Mouse (Mus musculus): ENCODE results near the gene Hdac1. TPM values are rescaled to one million over a fixed set of nuclear protein-coding genes. Genes with fewer than 3 reads are reported as not detected.

Gene Hdac1
- polyA plus RNA-seq (2017; shearing (Covaris generic)), result 100 to 1,000 TPM; 225 to 283 TPM

- ATAC-seq, result peak; percentile 87
These were observed at the start of gene Hdac1 for GRCm38 (mm10) chr4:129542592-129543141. TSS of gene Hdac1 (minus strand) at chr4:129542713.

GRCm38 (mm10) chr4:129588865-129589264 lies 46.4 kb upstream of the Hdac1 start:
- no peak for ATAC-seq

- no peak for ATAC-seq
These were observed 44.4 kb upstream of the Hdac1 start for GRCm38 (mm10) chr4:129586943-129587342.

GRCm38 (mm10) chr4:129585773-129586172 lies 43.3 kb upstream of the Hdac1 start:
- ATAC-seq, result no peak

GRCm38 (mm10) chr4:129584884-129585608 lies 42.5 kb upstream of the Hdac1 start:
- ATAC-seq, result peak; percentile 53

GRCm38 (mm10) chr4:129584370-129584769 lies 41.9 kb upstream of the Hdac1 start:
- ATAC-seq, result no peak

- ATAC-seq, result no peak
These were observed 39.7 kb upstream of the Hdac1 start for GRCm38 (mm10) chr4:129582251-129582650.

GRCm38 (mm10) chr4:129580347-129580746 lies 37.8 kb upstream of the Hdac1 start:
- peak; percentile 68 for ATAC-seq

- no peak for ATAC-seq
These were observed 36.0 kb upstream of the Hdac1 start, which contains the start of gene Fam167b for GRCm38 (mm10) chr4:129578466-129578865. TSS of gene Fam167b (minus strand) at chr4:129578549.

GRCm38 (mm10) chr4:129577688-129578087 lies 35.2 kb upstream of the Hdac1 start:
- no peak for ATAC-seq

- no peak for ATAC-seq
These were observed 34.5 kb upstream of the Hdac1 start for GRCm38 (mm10) chr4:129576863-129577491.

GRCm38 (mm10) chr4:129575171-129575844 lies 32.8 kb upstream of the Hdac1 start:
- ATAC-seq, result peak; percentile 71

- ATAC-seq, result peak; percentile 61
These were observed 30.9 kb upstream of the Hdac1 start, which contains the start of gene Lck for GRCm38 (mm10) chr4:129573430-129573829. TSS of gene Lck (minus strand) at chr4:129573641.

GRCm38 (mm10) chr4:129573093-129573370 lies 30.5 kb upstream of the Hdac1 start:
- no peak for ATAC-seq

GRCm38 (mm10) chr4:129572236-129573092 lies 30.0 kb upstream of the Hdac1 start:
- peak; percentile 7 for ATAC-seq

- ATAC-seq, result peak; percentile 3
These were observed 29.1 kb upstream of the Hdac1 start for GRCm38 (mm10) chr4:129571551-129572084.

- ATAC-seq, result peak; percentile 47
These were observed 27.5 kb upstream of the Hdac1 start for GRCm38 (mm10) chr4:129570028-129570427.

- ATAC-seq, result no peak
These were observed 25.9 kb upstream of the Hdac1 start for GRCm38 (mm10) chr4:129568366-129568765.

- peak; percentile 50 for ATAC-seq
These were observed 22.6 kb upstream of the Hdac1 start for GRCm38 (mm10) chr4:129565139-129565538.

GRCm38 (mm10) chr4:129563718-129564117 lies 21.2 kb upstream of the Hdac1 start:
- no peak for ATAC-seq

- no peak for ATAC-seq
These were observed 18.7 kb upstream of the Hdac1 start for GRCm38 (mm10) chr4:129561184-129561583.
